Mouse (Mus musculus) MEL (cell line): ENCODE data around the gene St6galnac3. TPM values are rescaled to one million over a fixed set of nuclear protein-coding genes. Genes with fewer than 3 reads are reported as not detected.

Source experiments
- DNase-seq: peaks from one replicate; pipeline ENCODE4 v3.0.0; 2011; ENCODE audit warnings: low read depth, low spot score
- H3K27ac ChIP-seq: 2 replicates; pipeline ENCODE4 v1.5.1; 2012; ENCODE audit warnings: low read depth, mild to moderate bottlenecking, control low read depth, low read length, moderate library complexity; ENCODE audit not compliant: control insufficient read depth
- H3K27me3 ChIP-seq, 2 experiments: fragments of 150-350 bp in 1 of 2; sonication (generic) in 1 of 2; 2 replicates each; pipeline ENCODE4 v1.6.1; 2012; ENCODE audit warnings: low read length in 2 of 2, mild to moderate bottlenecking in 2 of 2, improper control_type of control experiment in 1 of 2, moderate library complexity in 1 of 2; ENCODE audit not compliant: insufficient read depth in 2 of 2, control insufficient read depth in 1 of 2
- H3K36me3 ChIP-seq, 2 experiments: 2 replicates each; pipeline ENCODE4 v1.6.1; 2012 to 2014; ENCODE audit warnings: low read length in 2 of 2, improper control_type of control experiment in 1 of 2, inconsistent platforms in 1 of 2, mild to moderate bottlenecking in 1 of 2; ENCODE audit not compliant: insufficient read depth in 2 of 2, control insufficient read depth in 1 of 2
- H3K4me1 ChIP-seq, 2 experiments: fragments of 150-350 bp in 1 of 2; sonication (generic) in 1 of 2; 2 replicates each; pipeline ENCODE4 v1.6.1; 2012; ENCODE audit warnings: low read length in 2 of 2, improper control_type of control experiment in 1 of 2, mild to moderate bottlenecking in 1 of 2; ENCODE audit not compliant: insufficient read depth in 2 of 2, control insufficient read depth in 1 of 2
- H3K4me3 ChIP-seq, 2 experiments: fragments of 150-350 bp in 1 of 2; sonication (generic) in 1 of 2; 2 replicates each; pipeline ENCODE4 v1.5.1; 2012; ENCODE audit warnings: low read depth in 2 of 2, low read length in 2 of 2, mild to moderate bottlenecking in 2 of 2, moderate library complexity in 2 of 2, control low read depth in 1 of 2, improper control_type of control experiment in 1 of 2; ENCODE audit not compliant: control insufficient read depth in 1 of 2, insufficient read depth in 1 of 2
- H3K79me2 ChIP-seq: 2 replicates; pipeline ENCODE4 v1.6.1; 2012; ENCODE audit warnings: mild to moderate bottlenecking, low read length, moderate library complexity; ENCODE audit not compliant: control insufficient read depth, poor library complexity, insufficient read depth
- H3K9ac ChIP-seq: 2 replicates; pipeline ENCODE4 v1.6.1; 2012; ENCODE audit warnings: low read depth, mild to moderate bottlenecking, control low read depth, low read length, moderate library complexity; ENCODE audit not compliant: control insufficient read depth, poor library complexity, severe bottlenecking
- H3K9me3 ChIP-seq: fragments of 150-350 bp; sonication (generic); replicated peaks from 2 replicates; pipeline ENCODE4 v1.6.1; 2012; ENCODE audit warnings: mild to moderate bottlenecking, low read length, improper control_type of control experiment, moderate library complexity; ENCODE audit not compliant: insufficient read depth
- CHD1 ChIP-seq: IDR thresholded peaks from 2 replicates; pipeline ENCODE4 v1.6.1; 2012; ENCODE audit warnings: low read depth, mild to moderate bottlenecking, inconsistent platforms, low read length, improper control_type of control experiment
- E2F4 ChIP-seq: IDR thresholded peaks from 2 replicates; pipeline ENCODE4 v1.6.1; 2011; ENCODE audit warnings: low read depth, low read length, improper control_type of control experiment, borderline replicate concordance
- GABPA ChIP-seq: IDR thresholded peaks from 2 replicates; pipeline ENCODE4 v1.6.1; 2012; ENCODE audit warnings: low read depth, mild to moderate bottlenecking, inconsistent platforms, low read length, improper control_type of control experiment, moderate library complexity
- GATA1 ChIP-seq: IDR thresholded peaks from 2 replicates; pipeline ENCODE4 v1.6.1; 2011; ENCODE audit warnings: low read depth, low read length, improper control_type of control experiment
- MAX ChIP-seq: IDR thresholded peaks from 2 replicates; pipeline ENCODE4 v1.6.1; 2011; ENCODE audit warnings: low read length, improper control_type of control experiment
- MAZ ChIP-seq: IDR thresholded peaks from 2 replicates; pipeline ENCODE4 v1.6.1; 2012; ENCODE audit warnings: low read depth, mild to moderate bottlenecking, inconsistent platforms, low read length, improper control_type of control experiment
- MEF2A ChIP-seq: IDR thresholded peaks from 2 replicates; pipeline ENCODE4 v1.6.1; 2014; ENCODE audit warnings: low read depth, mild to moderate bottlenecking, inconsistent platforms, low read length, improper control_type of control experiment; ENCODE audit not compliant: poor library complexity, insufficient replicate concordance, severe bottlenecking; ENCODE audit errors: extremely low read depth
- MYC ChIP-seq: IDR thresholded peaks from 2 replicates; pipeline ENCODE4 v1.6.1; 2011; ENCODE audit warnings: low read depth, mild to moderate bottlenecking, low read length, improper control_type of control experiment, moderate library complexity
- NELFE ChIP-seq: IDR thresholded peaks from 2 replicates; pipeline ENCODE4 v1.6.1; 2011; ENCODE audit warnings: low read depth, low read length, improper control_type of control experiment
- POLR2AphosphoS2 ChIP-seq: IDR thresholded peaks from 2 replicates; pipeline ENCODE4 v1.6.1; 2011; ENCODE audit warnings: low read length, improper control_type of control experiment
- TAL1 ChIP-seq: IDR thresholded peaks from 2 replicates; pipeline ENCODE4 v1.6.1; 2012; ENCODE audit warnings: mild to moderate bottlenecking, inconsistent platforms, low read length, moderate library complexity, mixed read lengths
- TCF12 ChIP-seq: IDR thresholded peaks from 2 replicates; pipeline ENCODE4 v1.6.1; 2014; ENCODE audit warnings: low read depth, mild to moderate bottlenecking, inconsistent platforms, low read length, improper control_type of control experiment, moderate library complexity
- ZKSCAN1 ChIP-seq: IDR thresholded peaks from 2 replicates; pipeline ENCODE4 v1.6.1; 2012; ENCODE audit warnings: low read depth, mild to moderate bottlenecking, inconsistent platforms, low read length, improper control_type of control experiment, moderate library complexity
- ZNF384 ChIP-seq: IDR thresholded peaks from 2 replicates; pipeline ENCODE4 v1.6.1; 2012; ENCODE audit warnings: low read depth, mild to moderate bottlenecking, inconsistent platforms, low read length, improper control_type of control experiment
- polyA plus RNA-seq, 2 experiments: library from polyadenylated mRNA; stranded (reverse) in 1 of 2; unstranded in 1 of 2; fragments of >175 nt in 1 of 2; fragments of >200 nt in 1 of 2; gene quantifications; 2 replicates each; pipeline versions ENCODE4 v1.2.1 to v1.2.4; 2012; ENCODE audit warnings: low replicate concordance in 2 of 2, low read depth in 1 of 2; ENCODE audit not compliant: insufficient read length in 2 of 2, insufficient read depth in 1 of 2, missing spikeins in 1 of 2
- total RNA-seq: library from RNA; depleted of rRNA; stranded (reverse); fragments of 300-350 nt; gene quantifications from 2 replicates; pipeline ENCODE4 v1.2.3, GENCODE M21; 2012

St6galnac3 gene
- total and polyA plus RNA-seq, 3 experiments: 7.8 to 11.4 TPM; not detected in 1

- no peak overlapping the region for H3K27ac ChIP-seq
- DNase-seq: no peak
- no peaks in the 10 kb centered on the region for H3K9me3 ChIP-seq
- H3K4me3 ChIP-seq: no peak overlapping the region
- TF ChIP-seq MEF2A (no peak), MAX (no peak), E2F4 (no peak), ZKSCAN1 (no peak), CHD1 (no peak), TCF12 (no peak), NELFE (no peak), MAZ (no peak), POLR2AphosphoS2 (no peak), ZNF384 (no peak), TAL1 (no peak)
- no peaks in the 10 kb centered on the region for H3K27me3 ChIP-seq
- peaks cover 6 to 18% of the 10 kb centered on the region in 2 experiments for H3K4me1 ChIP-seq
- H3K36me3 ChIP-seq: peaks cover 0 to 15% of the 10 kb centered on the region in 2 experiments; a peak in 2 of 4 replicates
- no peaks in the 10 kb centered on the region for H3K79me2 ChIP-seq
- H3K9ac ChIP-seq: no peak overlapping the region
These were observed 240.3 kb downstream of the St6galnac3 start for GRCm38 (mm10) chr3:153484701-153485100.

DNA sequence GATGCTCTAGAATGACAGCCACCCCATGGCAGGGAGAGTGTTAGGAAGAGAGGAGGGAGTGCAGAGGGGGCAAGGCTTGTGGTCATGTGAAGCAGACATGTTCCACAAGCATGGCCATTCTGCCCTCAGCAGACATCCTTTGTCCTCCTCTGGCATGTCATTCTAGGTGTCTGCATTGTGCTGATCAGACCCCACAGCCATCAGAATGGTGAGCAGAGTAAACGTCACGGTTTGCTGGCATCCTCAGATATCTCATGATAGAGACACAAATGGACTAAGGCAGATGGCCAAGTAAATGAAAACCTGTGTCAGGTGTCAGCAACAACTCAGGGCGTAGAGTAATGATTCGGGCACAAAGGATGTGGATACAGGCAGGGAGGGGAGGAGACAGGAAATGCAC, 241.3 kb downstream of the St6galnac3 start:
- Histone ChIP-seq H3K9me3 (no peaks in the 10 kb centered on the region), H3K9ac (no peak overlapping the region), H3K36me3 (peaks cover 0 to 15% of the 10 kb centered on the region in 2 experiments; a peak in 2 of 4 replicates), H3K27ac (no peak overlapping the region), H3K27me3 (no peaks in the 10 kb centered on the region), H3K79me2 (no peaks in the 10 kb centered on the region), H3K4me3 (no peak overlapping the region), H3K4me1 (peaks cover 6 to 18% of the 10 kb centered on the region in 2 experiments)
- no peak for DNase-seq
- TF ChIP-seq GABPA: no peak
- no peak for TF ChIP-seq TCF12

DNA sequence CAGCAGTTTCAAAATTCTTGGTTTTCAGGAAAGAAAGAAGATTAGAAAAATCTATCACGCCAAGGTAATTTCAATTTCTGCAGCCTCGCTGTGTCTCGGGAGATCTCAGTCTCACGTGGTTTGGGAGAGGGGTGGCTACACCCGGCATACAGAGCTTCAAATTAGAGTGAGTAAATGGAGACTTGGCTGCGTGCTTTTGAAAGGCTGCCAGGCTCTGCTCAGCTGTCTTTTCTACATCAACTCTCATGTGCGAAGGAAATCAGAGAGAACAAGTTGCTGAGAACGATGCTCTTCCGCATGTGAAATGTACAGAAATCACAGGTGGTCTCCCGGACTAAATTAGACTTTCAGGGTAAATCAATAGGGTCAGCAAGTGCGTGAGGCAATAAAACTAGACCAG, 242.9 kb downstream of the St6galnac3 start:
- Histone ChIP-seq H3K4me3 (no peak overlapping the region), H3K4me1 (peaks cover 6 to 18% of the 10 kb centered on the region in 2 experiments), H3K79me2 (no peaks in the 10 kb centered on the region), H3K27me3 (no peaks in the 10 kb centered on the region), H3K9me3 (no peaks in the 10 kb centered on the region), H3K9ac (no peak overlapping the region), H3K27ac (no peak overlapping the region), H3K36me3 (peaks cover 0 to 15% of the 10 kb centered on the region in 2 experiments; a peak in 2 of 4 replicates)
- TF ChIP-seq GATA1 (no peak), MYC (no peak)
- DNase-seq: no peak
